Mouse (Mus musculus): ENCODE data around the gene Ppp1r12c. TPM values are rescaled to one million over a fixed set of nuclear protein-coding genes. Genes with fewer than 3 reads are reported as not detected.

The Ppp1r12c gene
- total and polyA plus RNA-seq, 2 experiments from 2014 or later: 34.6 to 75.5 TPM

GRCm38 (mm10) chr7:4504646-4505435 lies 3.4 kb upstream of the Ppp1r12c start:
- Histone ChIP-seq H3K4me2 (ENCODE audit: low read depth, low read length, poor library complexity, severe bottlenecking) (no peak overlapping the region), H3K9me3 (ENCODE audit: low read length) (no peaks in the 10 kb centered on the region), H3K9ac (replicated peaks; ENCODE audit: low read length, poor library complexity, severe bottlenecking) (no peak overlapping the region), H3K27ac (ENCODE audit: low read depth, low read length) (no peak overlapping the region), H3K4me1 (ENCODE audit: insufficient read depth, low read length) (peaks cover 4% of the 10 kb centered on the region; the same call in 1 of the 2 replicates), H3K36me3 (ENCODE audit: insufficient read depth, low read length) (no peaks in the 10 kb centered on the region), H3K4me3 (ENCODE audit: low read depth, low read length) (no peak overlapping the region), H3K27me3 (ENCODE audit: insufficient read depth, low read length) (no peaks in the 10 kb centered on the region)
- WGBS: 55% methylated on average over 11 of the region's 11 CpGs
- TF ChIP-seq CTCF (IDR thresholded peaks at IDR 0.05): no peak
- DNase-seq (ENCODE audit: low spot score) (no peak), ATAC-seq (ENCODE audit: low FRiP score) (no peak)

DNA sequence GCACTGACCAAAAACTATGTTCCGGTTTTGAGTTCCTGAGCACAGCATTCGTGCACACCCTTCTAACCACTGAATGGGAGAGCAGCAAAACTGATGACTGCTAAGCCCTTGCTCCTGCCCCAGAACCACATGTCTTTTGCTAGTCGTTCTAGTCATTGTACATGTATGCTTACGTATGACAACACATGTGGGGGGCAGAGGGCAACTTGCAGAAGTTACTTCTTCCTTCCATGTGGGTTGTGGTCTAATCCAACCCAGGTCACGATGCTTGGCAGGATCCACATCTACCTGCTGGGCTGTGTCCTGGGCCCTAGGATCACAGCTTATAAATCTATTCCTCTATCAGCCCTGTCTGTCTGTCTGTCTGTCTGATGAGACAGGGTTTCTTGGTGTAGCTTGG lies 2.4 kb upstream of the Ppp1r12c start:
- no peak for TF ChIP-seq CTCF (IDR thresholded peaks at IDR 0.05)
- Histone ChIP-seq H3K4me1 (ENCODE audit: insufficient read depth, low read length) (peaks cover 13% of the 10 kb centered on the region; the same call in 1 of the 2 replicates), H3K9me3 (ENCODE audit: low read length) (no peaks in the 10 kb centered on the region), H3K27ac (ENCODE audit: low read depth, low read length) (no peak overlapping the region), H3K36me3 (ENCODE audit: insufficient read depth, low read length) (no peaks in the 10 kb centered on the region), H3K27me3 (ENCODE audit: insufficient read depth, low read length) (no peaks in the 10 kb centered on the region), H3K9ac (replicated peaks; ENCODE audit: low read length, poor library complexity, severe bottlenecking) (no peak overlapping the region), H3K4me3 (ENCODE audit: low read depth, low read length) (no peak overlapping the region), H3K4me2 (ENCODE audit: low read depth, low read length, poor library complexity, severe bottlenecking) (no peak overlapping the region)
- no peak for DNase-seq (ENCODE audit: low spot score)
- ATAC-seq (ENCODE audit: low FRiP score): no peak
- WGBS: 82% methylated on average over 5 of the region's 5 CpGs

- ATAC-seq (ENCODE audit: low FRiP score): no peak
- Histone ChIP-seq H3K4me3 (ENCODE audit: low read depth, low read length) (no peak overlapping the region), H3K4me1 (ENCODE audit: insufficient read depth, low read length) (peaks cover 20% of the 10 kb centered on the region; the same call in 1 of the 2 replicates), H3K9me3 (ENCODE audit: low read length) (no peaks in the 10 kb centered on the region), H3K36me3 (ENCODE audit: insufficient read depth, low read length) (no peaks in the 10 kb centered on the region), H3K4me2 (ENCODE audit: low read depth, low read length, poor library complexity, severe bottlenecking) (no peak overlapping the region), H3K9ac (replicated peaks; ENCODE audit: low read length, poor library complexity, severe bottlenecking) (no peak overlapping the region), H3K27ac (ENCODE audit: low read depth, low read length) (no peak overlapping the region), H3K27me3 (ENCODE audit: insufficient read depth, low read length) (no peaks in the 10 kb centered on the region)
- 72% methylated on average over 4 of the region's 4 CpGs for WGBS
- DNase-seq (ENCODE audit: low spot score): no peak
- no peak for TF ChIP-seq CTCF (IDR thresholded peaks at IDR 0.05)
Measured at GRCm38 (mm10) chr7:4503100-4503499, 1.6 kb upstream of the Ppp1r12c start.

- peak; percentile 76 for DNase-seq (ENCODE audit: low spot score)
- Histone ChIP-seq H3K4me2 (ENCODE audit: low read depth, low read length, poor library complexity, severe bottlenecking) (peak overlapping the region; percentile 78), H3K36me3 (ENCODE audit: insufficient read depth, low read length) (no peaks in the 10 kb centered on the region), H3K9me3 (ENCODE audit: low read length) (no peaks in the 10 kb centered on the region), H3K27me3 (ENCODE audit: insufficient read depth, low read length) (no peaks in the 10 kb centered on the region), H3K4me1 (ENCODE audit: insufficient read depth, low read length) (peaks cover 20% of the 10 kb centered on the region; the same call in 1 of the 2 replicates), H3K27ac (ENCODE audit: low read depth, low read length) (no peak overlapping the region), H3K4me3 (ENCODE audit: low read depth, low read length) (peak overlapping the region; percentile 89), H3K9ac (replicated peaks; ENCODE audit: low read length, poor library complexity, severe bottlenecking) (peak overlapping the region; percentile 95)
- peak; percentile 7; the same call in 1 of the 2 replicates for ATAC-seq (ENCODE audit: low FRiP score)
- TF ChIP-seq CTCF (IDR thresholded peaks at IDR 0.05): no peak
- WGBS: 8% methylated on average over 14 of the region's 14 CpGs
Measured at GRCm38 (mm10) chr7:4502421-4503090, 1.1 kb upstream of the Ppp1r12c start.

- H3K27ac ChIP-seq (ENCODE audit: low read depth, low read length): peak overlapping the region; percentile 88
- WGBS: 0% methylated on average over 25 of the region's 52 CpGs
- TF ChIP-seq CTCF (IDR thresholded peaks at IDR 0.05): no peak
- H3K4me1 ChIP-seq (ENCODE audit: insufficient read depth, low read length): peaks cover 20% of the 10 kb centered on the region; the same call in 1 of the 2 replicates
- peak; percentile 17 for DNase-seq (ENCODE audit: low spot score)
- peaks cover 13% of the 10 kb centered on the region for H3K36me3 ChIP-seq (ENCODE audit: insufficient read depth, low read length)
- H3K27me3 ChIP-seq (ENCODE audit: insufficient read depth, low read length): no peaks in the 10 kb centered on the region
- H3K4me3 ChIP-seq (ENCODE audit: low read depth, low read length): peak overlapping the region; percentile 89
- H3K4me2 ChIP-seq (ENCODE audit: low read depth, low read length, poor library complexity, severe bottlenecking): peak overlapping the region; percentile 78
- no peaks in the 10 kb centered on the region for H3K9me3 ChIP-seq (ENCODE audit: low read length)
- ATAC-seq (ENCODE audit: low FRiP score): peak; percentile 50
- peak overlapping the region; percentile 95 for H3K9ac ChIP-seq (replicated peaks; ENCODE audit: low read length, poor library complexity, severe bottlenecking)
Measured at GRCm38 (mm10) chr7:4500892-4501471, 498 bp downstream of the Ppp1r12c start.
